Mouse (Mus musculus): ENCODE measurements around the gene Disp1.

Disp1 gene

GRCm38 (mm10) chr1:183194763-183195162 lies 26.6 kb downstream of the Disp1 start:
- no peak for DNase-seq

DNA sequence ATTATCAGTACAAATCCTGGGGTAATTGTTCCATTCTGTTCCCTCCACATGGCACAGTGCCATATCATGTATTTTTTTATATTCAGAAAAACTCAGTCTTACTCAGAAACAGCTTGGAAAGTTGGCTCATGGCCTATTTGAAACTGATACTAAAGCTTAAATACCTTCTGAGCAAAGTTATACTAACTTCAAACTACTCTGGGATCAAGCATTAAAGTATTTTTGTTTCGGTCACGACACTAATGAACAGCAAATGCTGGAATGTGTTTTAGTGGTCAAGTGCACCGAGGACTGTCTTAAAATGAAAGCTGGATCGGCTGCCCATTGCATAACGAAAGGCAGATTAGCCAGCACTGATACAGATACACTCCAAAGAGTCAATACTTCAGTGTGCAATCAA lies 27.2 kb downstream of the Disp1 start:
- DNase-seq, result no peak

DNA sequence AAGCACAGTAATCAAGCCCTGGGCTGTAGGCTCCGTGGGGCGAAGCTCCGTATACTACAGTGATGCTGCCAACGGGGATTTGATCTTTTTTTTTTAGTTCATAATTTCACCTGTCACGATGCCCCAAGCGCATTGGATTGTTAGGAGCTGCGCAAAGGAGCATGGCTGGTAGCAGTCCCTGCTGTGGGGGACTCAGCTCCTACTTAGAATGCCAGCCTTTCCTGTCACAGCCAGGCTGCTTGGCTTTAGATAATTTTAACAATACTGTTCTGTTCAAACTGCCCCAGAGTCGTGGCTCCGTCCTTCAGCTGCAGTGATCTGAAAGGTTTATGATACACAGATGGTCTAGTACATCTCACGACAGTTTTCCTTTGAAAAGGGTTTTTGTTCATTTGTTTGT lies 29.9 kb downstream of the Disp1 start:
- no peak for DNase-seq

DNA sequence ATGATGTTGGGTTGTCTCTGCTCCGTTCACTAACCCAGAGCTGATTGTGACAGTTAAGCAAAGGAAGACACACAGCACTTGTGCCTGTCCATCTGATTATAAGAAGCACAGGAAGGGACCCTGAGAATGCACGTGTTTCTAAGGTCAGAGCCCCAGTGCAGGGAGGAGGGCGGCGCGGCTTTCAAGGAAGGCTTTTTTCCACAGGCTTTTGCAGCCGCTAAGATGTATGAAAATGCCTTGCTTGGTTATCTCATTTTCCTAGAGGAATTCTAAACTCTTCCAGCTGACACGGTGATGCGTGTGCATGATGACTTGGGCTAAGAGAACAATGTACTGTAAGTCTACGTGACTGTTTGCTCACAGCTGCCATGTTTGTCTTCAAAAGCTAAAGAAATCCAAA lies 30.9 kb downstream of the Disp1 start:
- DNase-seq, result no peak

DNA sequence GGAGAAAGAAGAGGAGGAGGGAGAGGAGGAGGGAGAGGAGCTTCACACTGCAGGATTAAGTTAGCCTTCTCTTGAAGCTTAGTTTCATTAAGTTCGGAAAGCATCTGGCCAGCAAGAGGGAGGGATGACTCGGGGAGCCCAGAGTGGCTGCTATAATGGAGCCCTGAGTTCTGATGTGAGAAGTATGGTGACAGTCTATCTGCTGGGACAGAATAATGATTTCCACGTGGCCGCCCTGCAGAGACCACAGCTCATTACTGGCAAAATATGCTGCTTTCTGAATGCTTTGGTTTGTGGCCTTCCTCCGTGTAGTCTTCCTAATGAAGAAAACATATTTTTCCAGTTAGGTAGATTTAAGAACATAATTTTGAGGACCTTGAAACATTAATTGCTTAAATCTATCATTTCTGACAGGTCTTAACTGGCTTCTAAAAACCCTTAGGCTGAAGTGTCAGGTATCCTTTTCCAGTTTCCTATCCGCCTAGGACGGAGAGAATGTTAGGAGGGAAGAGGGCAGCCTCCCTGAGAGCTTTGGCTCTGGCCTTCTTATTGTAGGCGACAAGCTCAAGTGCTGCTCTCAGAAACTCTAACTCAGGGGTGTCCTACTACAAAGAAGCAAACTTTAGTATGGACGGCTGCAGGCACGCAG lies 32.2 kb downstream of the Disp1 start:
- DNase-seq, result no peak

- DNase-seq, result no peak
These were observed 33.0 kb downstream of the Disp1 start for GRCm38 (mm10) chr1:183188115-183189013.

DNA sequence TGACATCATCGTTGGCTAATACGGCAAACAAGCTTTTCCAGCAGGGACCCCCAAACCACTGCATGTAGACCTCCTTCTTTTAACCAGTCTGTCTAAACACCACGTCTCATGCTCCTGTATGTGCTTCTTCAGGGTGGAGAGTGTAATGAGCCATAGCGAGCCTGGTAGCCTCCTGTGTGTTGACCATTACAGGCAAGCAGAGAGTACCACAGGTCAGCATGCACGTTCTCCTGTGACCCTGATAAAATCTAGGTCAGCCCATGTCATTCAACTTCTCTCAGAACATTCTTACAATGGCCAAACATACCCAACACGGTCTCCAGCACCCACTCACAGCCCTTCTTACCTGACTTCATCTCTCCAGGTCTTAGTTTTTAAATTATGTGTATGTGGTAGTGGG lies 35.8 kb downstream of the Disp1 start:
- no peak for DNase-seq

DNA sequence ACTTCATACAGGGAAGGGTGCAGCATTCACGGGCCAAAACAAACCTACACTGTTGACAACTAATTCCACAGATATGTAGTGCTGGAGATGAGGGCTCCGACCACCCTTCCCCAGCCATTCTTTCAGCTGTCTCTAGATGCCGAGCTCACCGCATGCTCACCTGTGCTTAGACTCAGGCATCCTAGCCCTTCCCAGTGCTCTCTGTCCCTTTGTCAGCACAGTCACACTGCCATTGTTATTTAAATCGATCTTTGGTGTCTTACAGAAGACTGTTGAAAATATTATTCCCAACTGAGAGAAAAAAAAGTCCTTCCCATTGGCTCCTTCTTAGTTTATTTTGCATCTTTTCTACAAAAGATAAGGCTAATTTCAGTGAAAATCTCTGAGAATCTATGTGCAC lies 36.6 kb downstream of the Disp1 start:
- DNase-seq, result no peak

DNA sequence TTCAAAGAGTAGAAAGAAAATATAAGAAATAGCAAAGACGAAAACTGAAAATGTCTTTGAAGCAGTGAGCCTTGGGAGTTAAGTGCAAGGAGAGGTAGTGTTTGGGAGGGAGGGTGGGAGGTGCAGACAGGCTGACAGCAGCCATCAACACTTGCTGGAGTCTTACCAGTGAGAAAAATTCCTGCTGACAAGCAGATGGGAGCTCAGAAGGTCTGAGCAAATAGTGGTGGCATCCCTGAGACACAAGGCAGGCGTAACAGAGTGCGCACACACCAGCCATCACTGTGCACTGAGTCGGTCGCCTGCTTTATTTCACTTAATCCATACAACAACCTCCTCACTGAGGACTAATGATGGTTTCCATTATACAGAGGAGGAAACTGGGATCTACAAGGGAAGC lies 37.8 kb downstream of the Disp1 start:
- DNase-seq, result no peak

DNA sequence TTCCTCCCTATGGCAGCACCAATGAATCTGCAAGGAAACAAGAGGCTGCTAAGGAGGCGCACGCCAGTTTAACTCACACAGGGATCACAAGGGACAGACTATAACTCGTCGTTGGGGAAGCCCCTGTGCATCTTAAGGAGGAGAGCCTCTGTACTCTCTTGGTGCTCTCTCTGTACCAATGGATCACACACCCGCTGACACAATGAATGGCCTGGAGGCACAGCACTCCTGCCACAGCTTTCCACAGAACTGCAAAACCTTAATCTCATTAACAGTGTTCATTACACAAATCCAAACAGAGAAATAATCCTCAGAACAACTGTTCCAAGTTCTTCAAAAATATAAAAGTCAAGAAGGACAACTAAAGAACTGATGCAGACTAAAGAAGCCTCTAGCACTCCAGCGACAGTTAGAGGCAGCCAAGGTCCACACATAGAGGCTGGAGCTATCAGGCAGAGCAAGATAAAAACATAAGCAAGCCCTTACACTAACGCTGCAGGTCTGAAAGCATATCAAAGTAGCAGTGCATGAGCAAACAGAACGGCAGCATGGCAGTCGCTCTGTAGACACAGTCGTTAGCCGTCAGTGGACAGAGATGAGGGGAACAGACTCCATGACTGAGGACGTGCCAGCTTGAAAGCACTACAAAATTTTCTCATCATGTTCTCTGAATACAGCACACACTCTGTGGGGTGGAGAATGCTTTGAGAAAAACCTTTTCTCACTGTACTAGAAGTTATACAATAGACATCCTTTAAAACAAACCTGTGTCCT lies 38.5 kb downstream of the Disp1 start:
- no peak for DNase-seq

DNA sequence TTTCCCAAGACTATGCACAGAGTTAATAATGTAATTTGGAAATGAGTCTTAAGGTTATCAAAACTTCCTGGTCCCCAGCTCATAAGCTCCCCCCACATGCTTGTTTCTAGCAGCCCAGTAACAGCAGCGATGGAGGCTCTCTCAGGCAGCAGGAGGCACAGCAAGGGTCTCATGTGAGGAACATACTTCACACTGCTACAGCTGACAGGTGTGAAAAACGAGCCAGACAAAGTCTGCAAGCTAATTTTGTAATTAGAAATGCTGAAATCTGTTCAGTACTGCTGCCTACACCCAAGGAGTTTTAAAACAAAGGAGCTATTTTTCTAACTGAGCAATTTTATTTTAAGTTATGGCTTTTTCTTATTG lies 40.3 kb downstream of the Disp1 start:
- no peak for DNase-seq

- DNase-seq, result no peak
These were observed 40.9 kb downstream of the Disp1 start for GRCm38 (mm10) chr1:183180301-183181029.

GRCm38 (mm10) chr1:183179316-183179715 lies 42.0 kb downstream of the Disp1 start:
- no peak for DNase-seq

GRCm38 (mm10) chr1:183175236-183175635 lies 46.1 kb downstream of the Disp1 start:
- DNase-seq, result no peak

- DNase-seq, result no peak
These were observed 50.2 kb downstream of the Disp1 start for GRCm38 (mm10) chr1:183171095-183171494.

DNA sequence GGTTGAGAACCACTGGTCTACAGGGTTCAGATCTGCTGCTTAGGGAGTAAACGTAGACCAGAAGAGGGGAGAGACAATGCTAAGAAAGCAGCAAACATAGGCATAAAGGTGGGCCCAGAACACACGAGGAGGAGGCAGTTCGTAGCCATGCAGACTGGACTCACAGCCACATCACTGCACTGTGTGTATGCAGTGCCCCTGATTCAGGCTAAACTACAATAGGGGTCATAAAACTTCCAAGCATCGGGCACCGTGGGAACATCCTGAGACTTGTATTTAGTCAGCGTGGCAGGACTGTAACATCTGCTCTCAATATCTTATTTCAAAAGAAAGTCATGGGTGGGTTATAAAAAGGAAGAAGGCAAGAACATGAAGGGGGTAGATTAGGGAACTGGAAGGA lies 52.9 kb downstream of the Disp1 start:
- no peak for DNase-seq

- no peak for DNase-seq
These were observed 53.5 kb downstream of the Disp1 start for GRCm38 (mm10) chr1:183167776-183168175.

DNA sequence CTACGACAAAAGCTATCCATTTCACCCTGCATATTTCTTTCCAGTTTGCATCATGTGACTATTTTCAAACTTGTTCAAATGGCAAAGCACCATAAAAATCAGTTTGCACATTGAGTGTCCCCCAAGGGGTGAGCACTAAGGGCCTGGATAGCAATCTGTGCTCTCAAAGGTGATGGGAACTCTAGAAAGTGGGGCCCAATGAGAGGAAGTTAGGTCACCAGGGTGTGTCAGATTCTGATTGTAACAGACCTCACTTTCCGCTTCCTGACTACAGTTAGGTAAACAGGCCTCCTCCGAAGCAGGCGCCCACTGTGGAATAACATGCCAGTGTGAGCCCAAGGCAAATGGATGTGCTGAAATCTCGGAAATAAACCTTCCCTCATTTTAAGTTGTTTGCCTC lies 54.6 kb downstream of the Disp1 start:
- no peak for DNase-seq

DNA sequence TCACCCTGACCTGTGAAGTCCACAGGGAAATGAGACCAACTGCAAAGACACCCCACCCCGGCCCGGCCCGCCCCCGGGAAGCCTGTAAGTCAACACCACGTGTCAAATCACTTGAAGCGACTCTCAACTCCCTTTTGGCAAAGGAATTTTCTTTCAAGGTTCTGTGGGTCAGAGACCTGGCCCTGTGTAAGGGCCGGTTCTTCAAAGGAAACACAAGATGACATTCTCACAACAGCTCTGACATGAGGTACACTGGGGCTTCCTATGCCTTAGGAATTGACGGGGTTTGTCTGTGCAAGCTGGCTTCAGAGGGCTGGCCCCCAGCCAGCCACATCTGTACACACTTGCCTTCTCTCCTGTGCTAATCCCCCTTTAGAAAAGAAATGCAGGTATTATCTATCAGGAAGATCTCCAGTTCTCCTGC lies 56.7 kb downstream of the Disp1 start:
- DNase-seq, result no peak

GRCm38 (mm10) chr1:183164190-183164580 lies 57.1 kb downstream of the Disp1 start:
- no peak for DNase-seq

DNA sequence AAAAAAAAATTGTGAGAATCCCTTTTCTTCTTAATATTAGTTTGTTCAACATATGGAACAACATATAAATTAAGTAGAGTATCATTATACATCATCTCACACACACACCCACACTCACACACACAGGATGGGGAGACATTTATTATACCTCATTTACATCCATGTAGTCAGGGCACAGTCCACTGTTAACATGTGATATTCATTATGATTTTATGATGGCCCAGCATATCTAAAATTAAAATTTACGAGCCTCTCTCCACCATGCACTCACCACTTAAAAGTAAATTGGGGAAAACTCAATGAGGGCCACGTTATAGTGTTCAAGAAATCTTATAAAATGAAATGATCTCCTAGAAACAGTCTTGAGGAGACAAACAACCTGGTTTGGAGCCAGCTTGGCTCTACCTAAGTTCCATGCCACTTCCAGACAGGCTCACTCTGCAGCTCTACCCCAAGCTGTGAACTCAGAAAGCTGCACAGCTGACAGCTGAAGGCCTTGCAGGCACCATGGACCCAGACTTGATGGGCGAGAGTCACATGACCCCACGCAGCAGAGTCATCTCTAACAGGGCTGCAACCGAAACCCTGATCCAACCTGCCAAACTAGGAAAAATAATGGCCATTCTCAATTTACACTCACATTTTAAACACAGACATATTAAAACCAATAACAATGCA lies 57.7 kb downstream of the Disp1 start:
- no peak for DNase-seq

DNA sequence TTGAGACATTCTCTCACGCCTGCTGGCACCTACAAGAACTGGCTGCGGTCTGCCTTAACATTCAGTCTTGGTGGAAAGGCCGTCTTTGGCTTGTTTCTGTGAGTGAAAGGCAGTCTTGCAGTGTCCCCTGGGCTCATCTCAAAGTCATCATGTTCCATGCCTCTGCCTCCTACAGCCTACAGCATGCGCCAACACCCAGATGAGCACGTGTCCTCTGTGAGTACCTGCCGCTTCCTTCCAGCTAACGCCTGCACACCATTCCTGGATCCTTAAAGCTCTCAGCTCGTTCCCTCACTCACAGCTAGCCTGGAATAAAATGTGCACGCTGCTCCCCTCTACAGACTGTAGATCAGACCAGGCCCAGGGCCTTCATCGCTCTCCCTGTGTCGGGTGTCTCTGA lies 60.3 kb downstream of the Disp1 start:
- DNase-seq, result no peak

All from kidney, adult 8-10 months (tissue).